Mouse (Mus musculus) ES-Bruce4 (cell line): ENCODE data around the gene Ap3d1. TPM values are rescaled to one million over a fixed set of nuclear protein-coding genes. Genes with fewer than 3 reads are reported as not detected.

Experiments
- H3K27ac ChIP-seq: 2 replicates; pipeline ENCODE4 v1.5.1; 2012; ENCODE audit warnings: low read length, inconsistent platforms; ENCODE audit not compliant: insufficient read depth
- H3K27me3 ChIP-seq: 2 replicates; pipeline ENCODE4 v1.6.1; 2012; ENCODE audit warnings: mild to moderate bottlenecking, low read length, inconsistent platforms; ENCODE audit not compliant: control insufficient read depth, poor library complexity, insufficient read depth, severe bottlenecking
- H3K36me3 ChIP-seq: 2 replicates; pipeline ENCODE4 v1.6.1; 2012; ENCODE audit warnings: inconsistent platforms, mild to moderate bottlenecking, low read length, moderate library complexity; ENCODE audit not compliant: control insufficient read depth, poor library complexity, insufficient read depth, severe bottlenecking
- H3K4me1 ChIP-seq: one replicate; pipeline ENCODE4 v1.8.1; 2011; ENCODE audit warnings: low read length; ENCODE audit not compliant: control insufficient read depth, insufficient read depth
- H3K4me3 ChIP-seq: 2 replicates; pipeline ENCODE4 v1.5.1; 2011; ENCODE audit warnings: low read depth, mild to moderate bottlenecking, low read length
- H3K9ac ChIP-seq: 2 replicates; pipeline ENCODE4 v1.6.1; 2012; ENCODE audit warnings: low read depth, mild to moderate bottlenecking, inconsistent platforms; ENCODE audit not compliant: poor library complexity, severe bottlenecking
- H3K9me3 ChIP-seq: replicated peaks from 2 replicates; pipeline ENCODE4 v1.6.1; 2012; ENCODE audit warnings: mild to moderate bottlenecking, low read length, inconsistent platforms; ENCODE audit not compliant: control insufficient read depth, poor library complexity, insufficient read depth, severe bottlenecking
- CTCF ChIP-seq: IDR thresholded peaks from one replicate; pipeline ENCODE4 v1.8.1; 2011; ENCODE audit warnings: low read depth, low read length
- EP300 ChIP-seq: IDR thresholded peaks from 2 replicates; pipeline ENCODE4 v1.6.1; 2011; ENCODE audit warnings: low read depth, low read length; ENCODE audit not compliant: insufficient read depth
- POLR2A ChIP-seq: IDR thresholded peaks from one replicate; pipeline ENCODE4 v1.8.1; 2011; ENCODE audit warnings: low read length; ENCODE audit not compliant: insufficient read depth
- polyA plus RNA-seq: library from polyadenylated mRNA; stranded (reverse); fragments of >200 nt; gene quantifications from 2 replicates; pipeline ENCODE4 v1.2.4, GENCODE M21; 2011; ENCODE audit warnings: low read depth; ENCODE audit not compliant: missing spikeins, insufficient read depth, insufficient read length

Ap3d1 gene
- polyA plus RNA-seq, 1 experiment: 55.2 TPM

- Histone ChIP-seq H3K4me3 (no peak overlapping the region), H3K27me3 (no peaks in the 10 kb centered on the region), H3K27ac (no peak overlapping the region), H3K9ac (no peak overlapping the region), H3K36me3 (peaks cover 11% of the 10 kb centered on the region), H3K4me1 (peaks cover 3% of the 10 kb centered on the region), H3K9me3 (no peaks in the 10 kb centered on the region)
- TF ChIP-seq EP300: no peak
- no peak for TF ChIP-seq POLR2A
- TF ChIP-seq CTCF: no peak
These were observed 21.4 kb upstream of the Ap3d1 start for GRCm38 (mm10) chr10:80763502-80763901.

GRCm38 (mm10) chr10:80761821-80762220 lies 19.8 kb upstream of the Ap3d1 start:
- TF ChIP-seq EP300 (no peak), CTCF (no peak)
- H3K36me3 ChIP-seq: no peaks in the 10 kb centered on the region
- no peak overlapping the region for H3K27ac ChIP-seq
- H3K4me3 ChIP-seq: no peak overlapping the region
- no peaks in the 10 kb centered on the region for H3K27me3 ChIP-seq
- peaks cover 2% of the 10 kb centered on the region for H3K4me1 ChIP-seq
- H3K9ac ChIP-seq: no peak overlapping the region
- no peaks in the 10 kb centered on the region for H3K9me3 ChIP-seq

- Histone ChIP-seq H3K9me3 (no peaks in the 10 kb centered on the region), H3K4me1 (peaks cover under 1% of the 10 kb centered on the region), H3K36me3 (no peaks in the 10 kb centered on the region), H3K27me3 (no peaks in the 10 kb centered on the region), H3K9ac (no peak overlapping the region), H3K27ac (no peak overlapping the region), H3K4me3 (no peak overlapping the region)
- TF ChIP-seq CTCF (no peak), EP300 (no peak), POLR2A (no peak)
These were observed 18.8 kb upstream of the Ap3d1 start for GRCm38 (mm10) chr10:80760596-80761524.

- H3K36me3 ChIP-seq: no peaks in the 10 kb centered on the region
- no peak overlapping the region for H3K27ac ChIP-seq
- H3K4me1 ChIP-seq: no peaks in the 10 kb centered on the region
- H3K9me3 ChIP-seq: no peaks in the 10 kb centered on the region
- H3K9ac ChIP-seq: no peak overlapping the region
- no peak for TF ChIP-seq CTCF
- TF ChIP-seq POLR2A: no peak
- no peak for TF ChIP-seq EP300
- no peak overlapping the region for H3K4me3 ChIP-seq
- H3K27me3 ChIP-seq: no peaks in the 10 kb centered on the region
These were observed 16.6 kb upstream of the Ap3d1 start for GRCm38 (mm10) chr10:80758651-80759050.

GRCm38 (mm10) chr10:80757717-80758116 lies 15.7 kb upstream of the Ap3d1 start:
- no peaks in the 10 kb centered on the region for H3K36me3 ChIP-seq
- no peaks in the 10 kb centered on the region for H3K27me3 ChIP-seq
- H3K4me3 ChIP-seq: no peak overlapping the region
- no peak overlapping the region for H3K27ac ChIP-seq
- H3K9ac ChIP-seq: no peak overlapping the region
- TF ChIP-seq EP300: no peak
- no peak for TF ChIP-seq POLR2A
- peak; percentile 63 for TF ChIP-seq CTCF
- no peaks in the 10 kb centered on the region for H3K9me3 ChIP-seq
- no peaks in the 10 kb centered on the region for H3K4me1 ChIP-seq

DNA sequence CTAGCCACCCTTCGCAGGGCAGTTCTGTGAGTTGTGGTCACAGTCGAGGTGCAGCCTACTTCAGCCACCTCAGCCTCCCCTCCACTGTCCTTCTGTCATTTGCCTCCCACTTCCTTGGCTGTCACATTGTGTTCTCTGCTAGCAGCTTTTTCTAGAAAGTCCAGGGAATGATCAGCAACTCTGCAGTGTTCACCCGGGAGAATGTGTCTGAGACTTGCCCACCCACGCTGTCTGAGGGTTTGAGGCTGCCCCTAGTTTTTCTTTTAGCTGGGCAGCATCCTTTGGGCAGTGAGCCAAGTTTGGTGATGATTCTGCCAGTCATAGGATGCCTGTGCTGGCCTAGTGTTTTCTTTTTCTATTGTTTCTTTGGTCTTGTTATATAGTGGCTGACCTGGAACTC lies 14.9 kb upstream of the Ap3d1 start:
- Histone ChIP-seq H3K36me3 (no peaks in the 10 kb centered on the region), H3K9ac (no peak overlapping the region), H3K9me3 (no peaks in the 10 kb centered on the region), H3K27me3 (no peaks in the 10 kb centered on the region), H3K4me1 (no peaks in the 10 kb centered on the region), H3K27ac (no peak overlapping the region), H3K4me3 (no peak overlapping the region)
- TF ChIP-seq EP300 (no peak), POLR2A (no peak), CTCF (no peak)
